Mouse (Mus musculus): ENCODE results near the gene Cstf2t.

Gene Cstf2t

DNA sequence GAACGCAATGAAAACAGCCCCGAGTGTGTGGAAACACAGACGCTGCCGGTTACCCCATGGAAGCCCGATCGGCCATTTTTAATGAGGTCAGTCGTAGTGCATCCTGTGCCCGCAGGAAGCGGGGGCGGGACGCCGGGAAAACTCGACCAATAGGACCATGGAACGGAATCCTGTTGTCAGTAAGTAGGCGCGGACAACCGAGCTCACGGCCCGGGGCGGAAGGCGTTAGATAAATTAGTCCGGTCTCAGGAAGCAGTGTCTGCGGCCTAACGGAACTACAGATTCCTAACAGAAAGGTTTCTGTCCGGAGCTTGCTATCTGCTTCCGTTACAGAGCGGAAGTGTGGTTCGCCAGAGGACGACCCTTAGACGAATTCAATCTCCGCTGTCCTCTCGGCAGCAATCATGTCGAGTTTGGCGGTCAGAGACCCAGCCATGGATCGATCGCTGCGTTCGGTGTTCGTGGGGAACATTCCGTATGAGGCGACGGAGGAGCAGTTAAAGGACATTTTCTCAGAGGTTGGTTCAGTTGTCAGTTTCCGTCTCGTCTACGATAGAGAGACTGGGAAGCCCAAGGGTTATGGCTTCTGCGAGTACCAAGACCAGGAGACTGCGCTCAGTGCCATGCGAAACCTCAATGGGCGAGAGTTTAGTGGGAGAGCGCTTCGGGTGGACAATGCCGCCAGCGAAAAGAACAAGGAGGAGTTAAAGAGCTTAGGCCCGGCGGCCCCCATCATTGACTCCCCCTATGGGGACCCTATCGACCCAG, at the start of gene Cstf2t:
TSS of gene Cstf2t (plus strand) at position 176 of the 768 bp plus-strand sequence.
- peak; percentile 93 for DNase-seq (ENCODE audit: low read depth, low spot score)

DNA sequence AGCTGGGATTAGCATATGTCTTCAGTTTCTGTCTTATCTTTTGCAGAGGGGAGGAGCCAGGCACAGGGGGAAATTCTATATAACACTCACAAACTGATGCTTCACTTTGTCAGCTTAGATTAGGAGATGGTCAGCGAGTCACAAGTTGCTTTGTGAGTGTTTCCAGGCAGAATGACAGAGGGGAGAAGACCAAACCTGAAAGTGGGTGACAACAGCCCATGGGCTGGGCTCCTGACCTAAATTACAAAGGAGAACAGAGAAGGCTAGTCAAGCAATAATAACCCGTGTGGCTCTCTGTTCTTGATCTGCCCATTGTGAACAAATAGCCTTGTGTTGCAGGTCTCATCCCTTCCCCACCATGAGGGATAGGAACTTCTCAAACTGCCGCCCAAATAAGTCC, 43.7 kb upstream of the Cstf2t start:
- no peak for DNase-seq (ENCODE audit: low read depth, low spot score)

DNA sequence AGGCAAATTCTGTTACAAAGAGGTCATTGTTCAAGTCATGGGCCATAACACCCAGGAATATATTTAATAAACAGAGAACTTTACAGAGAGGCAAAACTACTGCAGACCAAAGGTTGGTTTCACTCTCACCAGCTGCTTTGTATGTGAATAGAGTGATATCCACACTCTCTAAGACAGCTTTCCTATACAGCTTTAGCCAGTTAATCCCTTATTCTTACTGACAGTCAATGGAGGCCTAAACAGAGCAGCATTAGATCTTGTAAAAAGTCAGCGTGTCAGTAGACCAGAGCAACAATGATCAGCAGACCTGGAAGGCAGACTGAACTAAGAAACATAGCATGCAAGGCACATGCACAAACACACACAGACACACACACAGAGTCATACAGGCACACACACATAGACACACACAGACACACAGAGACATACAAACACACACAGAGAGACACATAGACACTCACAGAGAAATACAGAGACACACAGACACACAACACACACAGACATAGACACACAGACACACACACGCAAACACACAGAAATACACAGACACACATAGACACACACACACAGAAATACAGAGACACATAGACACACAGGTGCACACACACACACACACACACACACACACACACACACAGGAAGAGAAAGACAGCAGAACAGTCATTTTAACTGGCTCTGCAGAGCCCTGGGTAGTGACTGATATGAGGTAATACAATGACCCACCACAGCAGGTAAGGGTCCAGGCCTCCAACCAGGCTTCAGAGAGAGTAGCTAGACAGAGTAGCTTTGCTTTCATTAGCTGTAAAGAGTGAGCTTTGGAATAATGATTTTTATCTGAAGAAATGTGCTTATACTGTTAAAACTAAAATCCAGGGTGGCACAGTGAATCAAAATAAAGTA, 41.4 kb upstream of the Cstf2t start:
- no peak for DNase-seq (ENCODE audit: low read depth, low spot score)

DNA sequence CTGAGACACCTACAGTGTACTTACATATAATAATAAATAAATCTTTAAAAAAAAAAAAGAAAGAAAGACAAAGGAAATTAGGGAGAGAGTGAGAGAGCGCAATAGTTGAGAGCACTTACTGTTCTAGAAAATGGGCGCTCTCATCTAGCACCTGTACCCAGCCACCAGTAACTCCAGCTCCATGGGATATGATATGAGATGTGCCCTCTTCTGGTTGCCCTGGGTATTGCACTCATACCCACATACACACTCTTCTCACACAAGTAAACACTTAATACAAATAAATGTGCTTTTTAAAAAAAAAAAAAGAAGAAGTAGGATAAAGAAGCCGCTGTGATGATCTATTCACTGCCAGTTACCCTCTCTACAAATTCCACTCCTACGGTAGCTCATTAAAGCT, 36.0 kb upstream of the Cstf2t start:
- DNase-seq (ENCODE audit: low read depth, low spot score), result no peak

DNA sequence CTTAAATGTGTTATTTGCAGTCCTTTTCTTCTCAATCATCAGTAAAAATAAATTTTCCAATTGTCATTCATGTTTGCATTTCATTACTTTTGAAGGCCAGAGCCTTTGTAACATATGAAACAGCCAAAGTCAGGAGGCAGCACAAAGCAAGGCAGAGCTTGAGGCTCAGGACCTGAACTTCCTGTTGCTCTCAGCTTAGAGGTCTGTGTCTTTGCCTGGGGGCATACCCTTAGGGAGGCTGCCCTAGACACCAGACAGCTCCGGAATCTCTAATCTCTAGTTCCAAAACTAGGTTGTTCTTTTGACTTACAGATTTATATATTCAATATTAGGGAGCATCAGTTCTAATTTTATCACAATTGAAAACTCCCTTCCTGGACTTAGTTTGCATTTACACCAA, 17.9 kb upstream of the Cstf2t start:
- DNase-seq (ENCODE audit: low read depth, low spot score), result no peak

DNA sequence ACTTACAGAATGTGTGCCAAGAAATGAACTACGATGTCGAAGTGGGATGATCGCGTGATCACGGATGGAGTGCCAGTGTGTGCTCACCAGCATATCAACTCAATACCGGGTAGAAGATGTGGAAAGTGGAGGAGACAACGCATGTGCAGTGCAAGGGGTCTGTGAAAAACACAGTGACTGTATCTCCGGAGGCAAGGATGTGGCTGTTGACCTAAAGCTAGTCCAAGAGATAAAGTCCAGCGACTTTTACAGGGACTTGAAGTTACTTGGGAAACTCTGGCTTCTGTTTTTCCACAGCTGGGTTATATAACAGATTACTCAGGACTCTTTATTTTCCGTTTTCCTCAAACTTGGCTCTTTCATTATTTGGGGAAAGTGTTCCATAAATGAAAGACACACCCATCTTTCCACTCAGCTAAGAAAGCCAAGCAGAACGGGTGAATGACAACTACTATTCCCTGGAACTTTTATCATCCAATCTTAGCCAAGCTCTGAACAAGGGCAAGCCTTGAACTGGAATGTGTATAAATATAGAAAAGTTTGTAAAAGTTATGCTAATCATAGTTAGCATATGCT, 17.3 kb upstream of the Cstf2t start:
- no peak for DNase-seq (ENCODE audit: low read depth, low spot score)

DNA sequence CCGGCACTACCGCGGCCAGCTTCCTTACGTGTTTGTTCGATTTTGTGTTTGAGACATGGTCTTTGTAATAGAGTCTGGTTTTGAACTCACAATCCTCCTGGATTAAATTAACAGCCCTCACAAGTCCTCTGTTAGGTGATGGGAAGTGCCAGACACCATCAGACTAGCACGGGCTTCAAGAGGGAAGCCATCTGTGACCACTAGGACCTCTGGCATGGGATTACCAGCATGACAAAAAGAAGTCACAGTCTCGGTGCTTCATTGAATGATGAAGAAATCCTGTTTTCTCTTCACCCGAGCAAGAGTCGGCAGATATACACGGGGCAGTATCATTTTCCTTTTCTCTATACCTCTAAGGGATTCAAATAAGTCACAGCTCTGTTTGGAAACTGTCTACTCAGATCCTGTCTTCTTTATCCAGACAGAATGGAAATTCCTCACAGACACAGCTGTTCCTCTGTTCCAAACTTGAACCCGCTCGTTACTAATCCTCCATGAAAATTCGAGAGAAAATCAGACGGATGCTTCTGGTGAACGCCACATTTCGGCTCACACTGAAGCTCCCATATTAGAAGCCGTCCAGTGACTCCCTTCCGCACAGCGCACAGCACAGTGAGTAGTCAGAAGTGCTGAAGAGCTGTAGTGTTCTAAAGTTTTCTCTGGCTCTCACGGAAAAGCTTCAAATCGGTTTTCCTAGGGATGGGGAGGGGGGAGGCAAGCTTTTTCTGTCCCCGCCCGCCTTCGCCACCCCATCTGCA, 8.5 kb upstream of the Cstf2t start:
- DNase-seq (ENCODE audit: low read depth, low spot score), result no peak

DNA sequence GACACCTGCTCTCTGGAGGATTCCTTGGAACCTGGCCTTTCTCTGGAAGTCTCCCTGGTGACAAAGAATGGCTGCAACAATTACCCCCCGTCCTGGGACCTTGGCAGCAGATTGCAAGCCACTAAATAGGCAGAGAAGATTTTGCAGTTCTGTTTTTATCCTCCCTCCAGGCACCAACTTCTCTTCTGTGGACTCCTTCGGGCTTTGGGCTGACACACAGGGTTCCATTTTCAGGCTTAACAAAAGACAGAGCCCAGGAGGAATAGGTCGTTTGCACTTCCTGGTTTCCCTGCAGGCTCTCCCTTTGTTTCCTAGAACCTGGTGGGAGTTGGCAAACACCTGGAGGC, 7.9 kb upstream of the Cstf2t start:
- no peak for DNase-seq (ENCODE audit: low read depth, low spot score)

DNA sequence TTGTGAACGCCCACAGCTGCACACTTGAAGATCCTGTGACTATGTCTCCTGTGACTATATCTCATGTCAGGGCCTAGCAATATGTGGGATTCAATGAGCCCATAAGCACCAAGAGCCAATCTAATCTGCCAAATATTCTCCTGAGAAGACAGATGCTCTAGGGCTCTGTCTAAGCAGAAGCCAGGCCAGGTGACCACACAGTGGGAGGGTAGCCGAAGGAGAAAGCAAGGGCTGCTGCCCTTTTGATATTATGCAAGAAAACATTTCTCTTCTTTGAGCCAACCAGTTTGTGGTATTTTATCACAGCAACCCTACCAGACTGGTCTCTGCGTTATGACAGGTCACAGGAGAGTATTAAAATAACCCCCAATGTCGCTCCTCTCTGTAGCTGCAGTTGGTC, 6.5 kb upstream of the Cstf2t start:
- DNase-seq (ENCODE audit: low read depth, low spot score), result no peak

DNA sequence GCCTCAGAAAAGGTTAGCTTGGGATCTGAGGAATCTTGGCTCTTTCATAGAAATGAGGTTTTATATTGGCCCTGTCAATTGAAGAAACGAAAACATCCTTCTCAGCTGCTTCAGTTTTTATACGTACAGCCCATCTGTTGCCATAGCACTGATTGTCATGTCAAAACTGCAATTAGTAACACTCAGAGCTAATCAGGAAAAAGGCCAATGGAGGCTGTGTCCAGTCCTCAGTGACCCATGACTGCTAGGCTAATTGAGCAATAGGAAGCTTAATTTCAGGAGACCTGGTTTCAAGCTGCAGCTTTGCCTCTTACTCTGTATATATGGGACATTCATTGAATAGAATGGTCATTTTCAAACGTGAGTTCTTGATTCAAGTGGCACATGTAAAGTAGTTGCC, 4.4 kb upstream of the Cstf2t start:
- DNase-seq (ENCODE audit: low read depth, low spot score), result no peak

DNA sequence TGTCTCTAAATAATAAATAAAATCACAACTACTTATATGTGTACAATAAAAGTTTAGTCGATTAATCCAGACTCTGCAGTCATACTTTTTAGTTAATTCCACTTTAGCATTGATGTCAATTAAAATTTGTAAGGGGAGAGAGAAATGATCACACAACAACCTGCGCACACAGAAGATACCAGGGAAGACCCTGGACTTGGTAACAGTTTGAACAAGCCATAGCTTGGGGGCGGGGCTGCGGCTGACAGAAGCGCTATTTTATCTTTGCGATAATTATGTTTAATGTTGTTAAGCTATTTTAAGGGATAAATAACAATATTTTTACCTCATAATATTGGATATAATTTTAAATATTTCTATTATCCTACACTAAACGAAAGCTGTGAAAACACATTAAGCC, 411 bp upstream of the Cstf2t start:
- DNase-seq (ENCODE audit: low read depth, low spot score), result no peak

DNA sequence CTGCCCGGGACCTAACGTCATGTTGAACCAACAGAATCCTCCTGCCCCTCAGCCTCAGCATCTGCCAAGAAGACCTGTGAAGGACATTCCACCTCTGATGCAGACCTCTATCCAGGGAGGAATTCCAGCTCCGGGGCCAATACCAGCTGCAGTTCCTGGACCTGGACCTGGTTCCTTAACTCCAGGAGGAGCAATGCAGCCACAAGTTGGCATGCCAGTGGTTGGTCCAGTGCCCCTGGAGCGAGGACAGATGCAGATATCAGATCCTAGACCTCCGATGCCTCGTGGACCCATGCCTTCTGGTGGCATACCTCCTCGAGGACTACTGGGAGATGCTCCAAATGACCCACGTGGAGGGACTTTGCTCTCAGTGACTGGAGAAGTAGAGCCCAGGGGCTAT, 1.1 kb downstream of the Cstf2t start:
- no peak for DNase-seq (ENCODE audit: low read depth, low spot score)

DNA sequence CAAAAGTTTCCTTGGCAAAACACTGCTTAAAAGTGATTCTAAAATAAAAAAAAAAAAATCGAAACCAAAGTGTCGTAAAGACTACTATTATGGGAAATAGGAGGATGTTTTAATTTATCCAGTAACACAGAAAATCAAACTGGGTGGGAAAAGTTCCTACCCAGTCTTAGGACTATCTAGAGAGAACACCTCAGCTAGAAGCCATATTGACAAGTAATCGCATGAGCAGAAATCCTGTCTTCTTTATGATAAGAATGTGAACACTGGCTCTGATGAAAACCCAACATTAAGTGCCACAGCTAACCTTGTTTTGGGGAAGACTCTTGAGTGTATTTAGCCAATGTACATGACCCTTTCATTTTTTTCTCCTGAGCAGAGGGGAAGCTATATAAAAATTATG, 15.2 kb downstream of the Cstf2t start:
- DNase-seq (ENCODE audit: low read depth, low spot score), result no peak

DNA sequence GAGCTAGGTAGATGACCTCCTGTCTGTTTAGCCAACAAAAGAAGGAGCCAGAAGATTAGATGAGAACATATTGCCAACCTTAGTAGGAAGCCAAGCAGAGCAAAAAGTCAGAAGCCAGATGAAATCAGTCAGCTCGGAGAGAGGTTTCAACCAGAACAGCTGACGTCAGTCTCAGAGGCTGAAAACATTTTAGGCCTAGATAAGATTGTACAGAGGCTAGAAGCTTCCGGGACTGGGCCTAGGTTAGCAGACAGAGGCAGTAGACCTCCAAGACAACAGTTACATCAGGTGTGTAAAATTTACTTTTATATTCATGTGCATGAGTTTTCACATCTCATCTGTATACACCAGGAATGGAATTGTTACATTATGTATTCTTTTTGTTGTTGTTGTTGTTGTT, 16.7 kb downstream of the Cstf2t start:
- no peak for DNase-seq (ENCODE audit: low read depth, low spot score)

DNA sequence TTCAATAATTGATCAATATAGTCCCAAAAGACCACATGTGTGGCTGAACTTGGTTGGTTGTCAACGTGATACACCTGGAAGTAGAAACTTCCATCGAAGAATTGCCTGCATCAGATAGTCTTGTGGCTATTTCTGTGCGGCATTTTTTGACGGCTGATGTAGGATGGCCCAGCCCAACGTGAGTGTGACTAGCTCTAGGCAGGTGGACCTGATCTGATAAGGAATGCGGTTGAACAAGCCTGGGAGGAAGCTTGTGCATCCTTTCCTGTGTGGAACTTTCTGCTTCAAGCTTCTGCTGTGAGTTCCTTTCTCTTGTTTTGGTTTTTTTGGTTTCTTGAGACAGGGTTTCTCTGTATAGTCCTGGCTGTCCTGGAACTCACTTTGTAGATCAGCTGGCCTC, 22.1 kb downstream of the Cstf2t start:
- DNase-seq (ENCODE audit: low read depth, low spot score), result no peak

DNA sequence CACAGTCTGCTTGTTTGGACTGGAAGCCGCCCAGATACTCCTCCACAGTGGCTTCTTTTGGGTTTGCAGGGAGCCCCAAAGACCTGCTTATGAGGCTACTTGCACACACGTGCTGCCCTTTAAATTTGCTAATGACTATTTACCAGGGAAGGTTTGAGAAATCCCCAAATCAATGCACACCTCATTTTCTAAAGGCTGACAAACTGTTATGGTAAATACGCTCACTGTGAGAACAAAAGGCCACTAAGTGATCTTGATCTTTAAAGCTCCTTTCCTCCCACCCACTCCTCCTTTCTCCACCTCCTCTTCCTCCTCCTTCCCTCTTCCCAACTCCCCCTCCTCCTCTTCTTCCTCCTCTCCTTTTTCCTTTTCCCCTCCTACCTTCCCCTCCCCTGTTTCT, 23.4 kb downstream of the Cstf2t start:
- DNase-seq (ENCODE audit: low read depth, low spot score), result no peak

DNA sequence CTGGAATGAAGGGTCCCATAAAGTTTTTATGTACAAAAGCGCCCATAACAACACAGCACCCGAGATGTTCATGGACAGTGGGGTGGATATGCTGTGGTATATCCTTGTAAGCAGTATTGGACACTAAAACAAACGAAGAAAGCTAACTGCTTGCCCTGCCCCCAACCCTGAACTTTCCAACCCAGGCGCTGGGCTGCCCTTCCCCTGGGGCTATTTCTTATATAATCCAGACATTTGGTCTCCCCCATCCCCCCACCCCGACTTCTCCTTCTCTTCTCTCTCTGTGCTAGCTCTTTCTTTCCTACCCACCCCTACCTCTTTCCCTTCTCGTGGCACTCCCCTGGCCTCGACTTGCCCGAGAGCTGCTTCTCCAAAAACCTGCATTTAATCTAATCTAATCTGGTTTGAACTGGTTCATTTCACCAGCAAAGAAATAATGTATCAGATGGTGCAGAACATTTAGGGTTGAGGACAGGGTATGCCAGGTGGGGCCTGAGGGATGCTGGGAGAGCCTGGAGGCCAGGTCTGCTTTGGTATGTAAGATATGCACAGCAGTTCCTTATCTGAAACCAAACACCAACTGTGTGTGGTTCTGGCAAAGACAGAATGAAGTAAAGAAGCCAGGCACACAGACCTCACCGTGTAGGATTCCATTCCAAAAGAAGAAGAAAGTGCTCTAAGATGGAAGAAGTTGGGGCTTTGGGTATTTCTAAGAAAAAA, 24.4 kb downstream of the Cstf2t start:
- no peak for DNase-seq (ENCODE audit: low read depth, low spot score)

DNA sequence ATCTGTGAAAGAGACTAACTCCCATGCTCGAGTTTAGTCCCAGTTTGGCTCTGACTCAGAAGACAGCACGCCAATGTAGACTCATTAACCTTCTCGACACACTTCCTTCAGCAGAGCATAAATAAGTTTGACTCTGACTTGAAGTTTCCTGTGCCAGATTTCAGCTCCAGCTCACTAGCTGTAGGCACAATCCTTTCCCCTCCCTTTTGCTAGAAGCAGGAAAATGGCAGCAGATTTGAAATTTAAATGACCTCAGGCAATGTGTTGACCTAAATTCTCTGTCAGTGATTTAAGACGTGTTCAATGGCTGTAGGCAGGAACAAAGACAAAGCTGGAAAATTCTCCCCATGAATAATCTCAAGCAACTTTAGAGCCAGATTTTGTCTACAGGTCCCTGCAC, 32.1 kb downstream of the Cstf2t start:
- no peak for DNase-seq (ENCODE audit: low read depth, low spot score)

DNA sequence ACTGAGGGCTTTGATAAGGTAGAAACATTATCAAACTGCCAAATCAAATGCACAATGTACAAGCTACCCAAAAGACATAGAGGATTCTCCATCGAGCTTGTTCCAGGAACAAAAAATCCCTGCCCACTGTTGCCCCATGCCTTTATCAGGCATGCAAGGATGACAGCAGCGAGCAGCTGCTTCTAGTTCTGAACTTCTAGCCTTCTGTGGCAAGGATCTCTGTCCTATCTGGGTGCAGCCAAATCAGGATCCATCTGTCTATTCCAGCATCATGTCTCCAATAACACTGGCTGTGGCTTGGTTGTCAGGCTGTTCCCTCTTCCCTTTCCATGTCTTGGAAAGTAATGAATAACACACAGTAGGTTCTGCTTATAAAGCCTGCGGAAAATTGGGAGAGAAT, 42.0 kb downstream of the Cstf2t start:
- no peak for DNase-seq (ENCODE audit: low read depth, low spot score)

DNA sequence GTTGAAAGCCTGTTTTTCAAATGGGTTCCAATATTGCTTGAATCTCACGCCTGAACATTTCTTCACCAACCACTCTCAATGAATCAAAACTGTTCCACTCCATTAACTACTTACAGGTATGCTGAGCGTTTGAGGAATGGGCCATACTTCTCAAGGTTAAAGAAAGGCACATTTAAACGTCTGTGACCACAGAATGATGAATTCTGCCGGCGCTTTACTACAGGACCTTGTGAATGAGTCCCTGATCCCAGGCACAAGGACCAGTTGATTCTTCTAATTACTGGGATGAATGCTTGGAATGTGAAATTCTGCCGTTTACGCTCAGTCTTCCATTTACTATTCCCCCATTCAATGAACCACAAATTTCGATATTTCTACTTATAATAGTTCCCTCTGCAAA, 50.0 kb downstream of the Cstf2t start:
- no peak for DNase-seq (ENCODE audit: low read depth, low spot score)

DNA sequence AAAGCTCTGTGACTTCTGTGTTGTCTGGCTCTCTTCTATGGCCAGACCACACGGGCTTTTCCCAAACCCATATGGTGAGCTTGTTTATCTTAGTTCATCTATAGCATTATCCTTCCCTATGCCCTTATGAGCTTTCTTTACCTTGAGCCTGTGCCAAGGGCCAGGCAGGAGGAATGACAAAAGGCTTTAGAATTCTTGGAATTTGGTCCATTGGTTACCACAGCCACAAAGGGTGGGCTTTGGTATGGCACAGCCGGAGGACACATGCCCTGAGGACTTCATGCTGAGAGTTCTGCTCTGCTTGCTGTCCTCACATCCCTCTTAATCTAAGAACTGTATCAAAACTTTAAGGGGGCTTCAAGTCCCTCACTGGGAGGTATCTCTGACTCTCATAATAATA, 53.7 kb downstream of the Cstf2t start:
- DNase-seq (ENCODE audit: low read depth, low spot score), result no peak
